Mouse (Mus musculus) embryonic facial prominence, embryonic 15.5 days (tissue): Measurements from ENCODE around the gene Gm26661. TPM values are rescaled to one million over a fixed set of nuclear protein-coding genes. Genes with fewer than 3 reads are reported as not detected.
A peak's percentile ranks its signal among the peaks of the same experiment; 100 is the strongest.

Source experiments
- ATAC-seq: fragments of 200-750 bp; cut with Nextera tagmentation; 2 replicates; pipeline ENCODE4 v1.8.0; 2017; ENCODE audit warnings: low read depth, moderate TSS enrichment; ENCODE audit not compliant: insufficient number of reproducible peaks, low FRiP score, low TSS enrichment
- H3K27ac ChIP-seq: fragments of 300-500 bp; sonication (generic); replicated peaks from 2 replicates; pipeline ENCODE4 v1.5.1; 2015; ENCODE audit warnings: mild to moderate bottlenecking, inconsistent platforms
- H3K27me3 ChIP-seq: fragments of 300-500 bp; sonication (generic); 2 replicates; pipeline ENCODE4 v1.6.1; 2015; ENCODE audit warnings: inconsistent platforms
- H3K36me3 ChIP-seq: fragments of 300-500 bp; sonication (generic); 2 replicates; pipeline ENCODE4 v1.6.1; 2015; ENCODE audit warnings: mild to moderate bottlenecking, inconsistent platforms
- H3K4me1 ChIP-seq: fragments of 300-500 bp; sonication (generic); 2 replicates; pipeline ENCODE4 v1.6.1; 2015; ENCODE audit warnings: inconsistent platforms
- H3K4me2 ChIP-seq: fragments of 300-500 bp; sonication (generic); replicated peaks from 2 replicates; pipeline ENCODE4 v1.6.1; 2015; ENCODE audit warnings: mild to moderate bottlenecking, inconsistent platforms
- H3K4me3 ChIP-seq: fragments of 300-500 bp; sonication (generic); replicated peaks from 2 replicates; pipeline ENCODE4 v1.5.1; 2015; ENCODE audit warnings: mild to moderate bottlenecking, inconsistent platforms
- H3K9ac ChIP-seq: fragments of 300-500 bp; sonication (generic); 2 replicates; pipeline ENCODE4 v1.6.1; 2015; ENCODE audit warnings: inconsistent platforms
- H3K9me3 ChIP-seq: fragments of 300-500 bp; sonication (generic); replicated peaks from 2 replicates; pipeline ENCODE4 v1.6.1; 2016; ENCODE audit warnings: inconsistent platforms
- WGBS: fragments of 180-500 bp; shearing (Covaris S2); methylation state at CpG from one replicate; pipeline ENCODE4 v1.1.7; 2015; 5-methylcytosine and 5-hydroxymethylcytosine counted together
- polyA plus RNA-seq: library from polyadenylated mRNA; unstranded; fragments of >200 nt; fragmentation: Nextera tagmentation; extraction: Ambion mirVana; gene quantifications from 2 replicates; pipeline ENCODE4 v1.2.1, GENCODE M21; 2015

Gm26661 gene
- polyA plus RNA-seq, 1 experiment from 2014 or later: not detected

GRCm38 (mm10) chr14:7822693-7823092 is 31.3 kb downstream of the Gm26661 start:
- Histone ChIP-seq H3K4me3 (no peak overlapping the region), H3K4me2 (peak overlapping the region; percentile 17), H3K4me1 (peaks cover 75% of the 10 kb centered on the region), H3K9ac (no peak overlapping the region), H3K27me3 (no peaks in the 10 kb centered on the region), H3K27ac (peak overlapping the region; percentile 71), H3K9me3 (no peaks in the 10 kb centered on the region), H3K36me3 (no peaks in the 10 kb centered on the region)
- 31% methylated on average over 7 of the region's 7 CpGs for WGBS
- no peak for ATAC-seq

GRCm38 (mm10) chr14:7824651-7825268 is 33.4 kb downstream of the Gm26661 start:
- Histone ChIP-seq H3K27me3 (no peaks in the 10 kb centered on the region), H3K4me2 (no peak overlapping the region), H3K4me3 (no peak overlapping the region), H3K9me3 (no peaks in the 10 kb centered on the region), H3K9ac (no peak overlapping the region), H3K36me3 (no peaks in the 10 kb centered on the region), H3K4me1 (peaks cover 63% of the 10 kb centered on the region), H3K27ac (no peak overlapping the region; the same call in 1 of the 2 replicates)
- WGBS: 67% methylated on average over 8 of the region's 8 CpGs
- no peak for ATAC-seq

GRCm38 (mm10) chr14:7826151-7826937 is 35.0 kb downstream of the Gm26661 start:
- Histone ChIP-seq H3K4me2 (0 out of 2 replicates have a peak overlapping the region, but pooled peaks have one; percentile 8), H3K9me3 (no peaks in the 10 kb centered on the region), H3K9ac (no peak overlapping the region), H3K4me1 (peaks cover 48% of the 10 kb centered on the region), H3K27me3 (no peaks in the 10 kb centered on the region), H3K27ac (peak overlapping the region; percentile 82), H3K36me3 (no peaks in the 10 kb centered on the region), H3K4me3 (no peak overlapping the region)
- 38% methylated on average over 10 of the region's 10 CpGs for whole genome bisulfite sequencing
- peak; percentile 66; the same call in 1 of the 2 replicates for ATAC-seq

DNA sequence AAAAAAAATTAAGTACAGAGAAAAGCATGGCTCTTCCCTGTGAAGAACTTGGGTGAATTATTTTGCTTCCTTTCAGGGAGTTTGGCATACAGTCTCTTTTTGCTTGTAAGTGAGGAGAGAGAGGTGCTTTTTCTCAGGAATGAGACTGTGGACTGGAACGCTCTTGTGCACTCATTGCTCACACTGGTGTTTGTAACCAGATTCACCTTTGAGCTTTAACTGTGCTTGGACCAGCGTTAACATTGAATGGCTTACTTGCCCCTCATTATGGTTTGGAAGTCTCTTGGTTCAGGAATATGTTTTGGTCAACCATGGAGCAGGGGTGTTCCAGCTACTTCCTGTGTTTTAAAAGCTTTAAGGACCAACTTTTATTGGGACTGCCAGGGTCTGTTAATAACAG is 37.8 kb downstream of the Gm26661 start:
- 80% methylated on average over 2 of the region's 2 CpGs for WGBS
- H3K4me3 ChIP-seq: no peak overlapping the region
- H3K36me3 ChIP-seq: no peaks in the 10 kb centered on the region
- no peak for ATAC-seq
- H3K4me1 ChIP-seq: peaks cover 34% of the 10 kb centered on the region
- H3K4me2 ChIP-seq: no peak overlapping the region
- no peaks in the 10 kb centered on the region for H3K9me3 ChIP-seq
- H3K9ac ChIP-seq: no peak overlapping the region
- no peak overlapping the region for H3K27ac ChIP-seq
- no peaks in the 10 kb centered on the region for H3K27me3 ChIP-seq

- WGBS: 37% methylated on average over 1 of the region's 1 CpGs
- H3K4me1 ChIP-seq: peaks cover 12% of the 10 kb centered on the region
These were observed 40.5 kb downstream of the Gm26661 start for GRCm38 (mm10) chr14:7831770-7832439.

GRCm38 (mm10) chr14:7832440-7832783 is 41.0 kb downstream of the Gm26661 start:
- no peak overlapping the region for H3K4me2 ChIP-seq
- ATAC-seq: no peak
- H3K9me3 ChIP-seq: no peaks in the 10 kb centered on the region
- no peak overlapping the region for H3K9ac ChIP-seq
- no peaks in the 10 kb centered on the region for H3K27me3 ChIP-seq
- WGBS: 93% methylated on average over 5 of the region's 5 CpGs
- no peaks in the 10 kb centered on the region for H3K36me3 ChIP-seq
- H3K27ac ChIP-seq: no peak overlapping the region
- no peak overlapping the region for H3K4me3 ChIP-seq
- peaks cover 7% of the 10 kb centered on the region; the same call in 1 of the 2 replicates for H3K4me1 ChIP-seq

More at GRCm38 (mm10) chr14:7831770-7832439, 40.5 kb downstream of the Gm26661 start:
- Histone ChIP-seq H3K36me3 (no peaks in the 10 kb centered on the region), H3K27me3 (no peaks in the 10 kb centered on the region), H3K4me2 (no peak overlapping the region), H3K9ac (no peak overlapping the region), H3K4me3 (no peak overlapping the region), H3K9me3 (no peaks in the 10 kb centered on the region), H3K27ac (no peak overlapping the region)
- ATAC-seq: no peak

DNA sequence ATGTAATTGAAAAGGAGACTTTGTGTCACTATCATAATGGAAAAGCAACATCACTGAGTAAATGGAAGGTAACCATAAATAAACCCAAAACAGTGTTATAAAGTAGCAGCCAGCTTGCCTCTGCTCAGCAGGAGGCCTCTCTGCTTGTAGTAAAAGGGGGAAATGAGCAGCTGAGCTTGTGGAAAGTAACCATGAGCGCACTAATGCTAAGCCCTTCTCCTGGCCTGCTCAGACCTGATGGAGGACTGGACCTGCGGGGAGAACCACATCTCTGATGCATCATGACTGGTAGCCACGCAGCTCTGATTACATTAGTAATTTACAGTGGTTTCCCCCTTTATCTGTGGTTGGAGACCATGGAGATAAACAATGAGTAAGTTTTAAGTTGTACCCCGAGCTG is 42.1 kb downstream of the Gm26661 start:
- Histone ChIP-seq H3K9ac (no peak overlapping the region), H3K4me1 (0 out of 2 replicates have a peak, but pooled peaks cover 7% of the 10 kb centered on the region), H3K36me3 (no peaks in the 10 kb centered on the region), H3K27me3 (no peaks in the 10 kb centered on the region), H3K4me3 (no peak overlapping the region), H3K9me3 (no peaks in the 10 kb centered on the region), H3K4me2 (no peak overlapping the region), H3K27ac (no peak overlapping the region)
- 80% methylated on average over 4 of the region's 4 CpGs for WGBS
- ATAC-seq: no peak

DNA sequence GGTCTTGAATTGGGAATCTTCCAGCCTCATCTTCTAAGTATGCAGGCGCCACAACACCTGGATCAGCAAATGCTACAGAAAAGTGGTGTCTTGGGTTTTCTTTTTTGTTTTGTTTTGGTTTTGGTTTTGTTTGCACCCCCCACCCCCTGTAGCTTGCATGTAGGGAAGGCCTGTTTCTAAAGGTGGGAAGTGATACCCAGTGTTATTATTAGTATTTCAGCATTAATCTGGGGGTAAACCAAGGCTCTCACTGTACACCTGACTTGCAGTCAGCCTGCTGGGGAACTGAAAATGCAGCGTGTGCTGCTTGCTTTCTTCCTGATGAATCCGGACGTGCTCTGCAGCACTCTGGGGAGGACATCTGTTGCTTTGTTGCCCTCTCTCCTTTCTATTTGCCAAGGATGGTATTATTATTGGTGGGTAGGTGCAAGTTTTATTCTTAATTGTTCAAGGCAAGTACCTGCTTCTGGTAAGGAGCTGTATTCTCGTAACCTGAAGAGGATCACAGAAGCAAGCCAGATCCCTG is 47.2 kb downstream of the Gm26661 start:
- Histone ChIP-seq H3K27me3 (no peaks in the 10 kb centered on the region), H3K4me1 (peaks cover 14% of the 10 kb centered on the region; the same call in 1 of the 2 replicates), H3K4me2 (no peak overlapping the region), H3K36me3 (no peaks in the 10 kb centered on the region), H3K9ac (no peak overlapping the region), H3K27ac (no peak overlapping the region), H3K9me3 (no peaks in the 10 kb centered on the region), H3K4me3 (no peak overlapping the region)
- 73% methylated on average over 5 of the region's 5 CpGs for WGBS
- no peak for ATAC-seq

- no peaks in the 10 kb centered on the region for H3K27me3 ChIP-seq
- 42% methylated on average over 8 of the region's 8 CpGs for WGBS
These were observed 48.6 kb downstream of the Gm26661 start for GRCm38 (mm10) chr14:7839950-7840514.

More at GRCm38 (mm10) chr14:7839950-7840514, 48.6 kb downstream of the Gm26661 start:
- Histone ChIP-seq H3K4me1 (peaks cover 14% of the 10 kb centered on the region; the same call in 1 of the 2 replicates), H3K4me3 (no peak overlapping the region), H3K4me2 (no peak overlapping the region), H3K27ac (no peak overlapping the region), H3K9ac (no peak overlapping the region), H3K9me3 (no peaks in the 10 kb centered on the region), H3K36me3 (no peaks in the 10 kb centered on the region)
- no peak for ATAC-seq
